In the genomic region with DNA sequence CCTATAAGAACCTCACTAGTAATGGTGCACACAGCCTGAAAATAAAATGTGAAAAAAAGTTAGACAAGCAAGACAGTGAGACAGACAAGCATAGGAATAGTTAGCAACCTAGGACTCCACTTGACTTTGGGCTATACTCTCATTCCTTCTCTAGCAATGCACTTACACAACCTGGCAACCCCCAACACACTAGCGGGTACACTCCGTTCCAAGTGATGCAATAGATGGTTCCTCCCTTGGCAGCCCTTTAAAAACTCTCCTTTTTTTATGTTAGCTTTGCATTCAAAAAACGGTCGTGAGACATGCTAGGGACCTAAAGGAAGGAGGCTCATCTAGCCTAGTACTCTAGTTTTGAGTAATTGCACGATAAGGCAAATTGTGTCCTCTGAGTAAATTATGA, we compare ENCODE assay signal across 26 mouse cellular contexts.
"Had no signal": no experiment of that assay in that cellular context is flagged by ENCODE, and none has a peak within 500 bp of the region (broad histone marks: within the 10 kb centered on the region; RNA-seq: fewer than 3 reads in every experiment).

No protein-coding gene starts in this region.

- H3K9ac ChIP-seq: heart, embryonic 13.5 days; heart, embryonic 15.5 days; hindbrain, embryonic 13.5 days; hindbrain, embryonic 15.5 days; kidney, embryonic 15.5 days; limb, embryonic 12.5 days; liver, embryonic 12.5 days; liver, embryonic 14.5 days had no signal

- H3K4me2 ChIP-seq: heart, embryonic 11.5 days; heart, embryonic 13.5 days; heart, embryonic 15.5 days; hindbrain, embryonic 13.5 days; hindbrain, embryonic 15.5 days; kidney, embryonic 15.5 days; limb, embryonic 12.5 days; liver, embryonic 12.5 days had no signal

- ATAC-seq: hindbrain, postnatal 0 days; intestine, embryonic 16.5 days; liver, embryonic 12.5 days had no signal

- H3K27me3 ChIP-seq: heart, embryonic 13.5 days; heart, embryonic 15.5 days; hindbrain, embryonic 13.5 days; hindbrain, embryonic 15.5 days; kidney, embryonic 15.5 days; limb, embryonic 12.5 days; liver, embryonic 12.5 days had no signal

- H3K4me3 ChIP-seq: heart, embryonic 13.5 days; heart, embryonic 15.5 days; hindbrain, embryonic 13.5 days; hindbrain, embryonic 15.5 days; kidney, embryonic 15.5 days; limb, embryonic 10.5 days; limb, embryonic 12.5 days; liver, embryonic 12.5 days had no signal

- H3K4me1 ChIP-seq: heart, embryonic 13.5 days; heart, embryonic 15.5 days; hindbrain, embryonic 13.5 days; hindbrain, embryonic 15.5 days; kidney, embryonic 15.5 days; limb, embryonic 10.5 days; limb, embryonic 12.5 days; liver, embryonic 12.5 days had no signal

- H3K27ac ChIP-seq: heart, embryonic 13.5 days; heart, embryonic 15.5 days; hindbrain, embryonic 13.5 days; hindbrain, embryonic 15.5 days; hindbrain, postnatal 0 days; kidney, embryonic 15.5 days; kidney, postnatal 0 days; limb, embryonic 10.5 days; limb, embryonic 12.5 days; liver, embryonic 12.5 days; liver, embryonic 14.5 days had no signal

- H3K36me3 ChIP-seq: heart, embryonic 13.5 days; heart, embryonic 15.5 days; hindbrain, embryonic 13.5 days; hindbrain, embryonic 15.5 days; kidney, embryonic 15.5 days; limb, embryonic 10.5 days; limb, embryonic 12.5 days; liver, embryonic 12.5 days had no signal

- H3K9me3 ChIP-seq: heart, embryonic 13.5 days; heart, embryonic 15.5 days; hindbrain, embryonic 13.5 days; hindbrain, embryonic 15.5 days; kidney, embryonic 15.5 days; limb, embryonic 10.5 days; limb, embryonic 12.5 days; liver, embryonic 12.5 days had no signal

- DNase-seq: gastrocnemius, postnatal 14 days; gastrocnemius, postnatal 36 days; heart, adult 18-20 months; heart, postnatal 14 days; heart, postnatal 36 days; kidney, adult 11 months; kidney, adult 2 months; kidney, adult 9 months; kidney, postnatal 14 days; kidney, postnatal 36 days; layer of hippocampus, adult 9-11 months; layer of hippocampus, postnatal 36 days; liver had no signal
